Mouse (Mus musculus): Measurements from ENCODE around the gene Palm3.
A peak's percentile ranks its signal among the peaks of the same experiment; 100 is the strongest.
"Not testable (repeated sequence)": the region's sequence is repeated elsewhere in the genome, so short reads cannot be mapped to it uniquely, and the experiment has no call there.

The Palm3 gene

GRCm38 (mm10) chr8:84021096-84021495 is at the start of gene Palm3:
Gene Palm3, plus strand, starts transcription at chr8:84021471.
- no peak for DNase-seq (ENCODE audit: low spot score in 2 of 2)

GRCm38 (mm10) chr8:83971661-83972060 is 49.6 kb upstream of the Palm3 start:
- DNase-seq (ENCODE audit: low spot score in 2 of 2): no peak

GRCm38 (mm10) chr8:83972150-83973120 is 48.8 kb upstream of the Palm3 start, which contains the start of gene Prkaca:
Gene Prkaca, plus strand, starts transcription at chr8:83972993.
- DNase-seq (ENCODE audit: low spot score in 2 of 2): peak; percentile 99

GRCm38 (mm10) chr8:83973161-83974031 is 47.9 kb upstream of the Palm3 start:
- DNase-seq (ENCODE audit: low spot score in 2 of 2): no peak

- DNase-seq (ENCODE audit: low spot score in 2 of 2): no peak
These were observed 46.8 kb upstream of the Palm3 start for GRCm38 (mm10) chr8:83974521-83974920.

- DNase-seq (ENCODE audit: low spot score in 2 of 2): no peak
These were observed 45.1 kb upstream of the Palm3 start for GRCm38 (mm10) chr8:83976101-83976630.

- no peak for DNase-seq (ENCODE audit: low spot score in 2 of 2)
These were observed 44.4 kb upstream of the Palm3 start for GRCm38 (mm10) chr8:83976779-83977350.

- no peak for DNase-seq (ENCODE audit: low spot score in 2 of 2)
These were observed 43.6 kb upstream of the Palm3 start for GRCm38 (mm10) chr8:83977646-83978045.

GRCm38 (mm10) chr8:83978200-83978599 is 43.1 kb upstream of the Palm3 start:
- no peak for DNase-seq (ENCODE audit: low spot score in 2 of 2)

- DNase-seq (ENCODE audit: low spot score in 2 of 2): no peak
These were observed 41.0 kb upstream of the Palm3 start for GRCm38 (mm10) chr8:83980250-83980649.

GRCm38 (mm10) chr8:83980845-83981244 is 40.4 kb upstream of the Palm3 start:
- no peak for DNase-seq (ENCODE audit: low spot score in 2 of 2)

- DNase-seq (ENCODE audit: low spot score in 2 of 2): no peak
These were observed 39.7 kb upstream of the Palm3 start for GRCm38 (mm10) chr8:83981533-83981932.

GRCm38 (mm10) chr8:83982449-83982848 is 38.8 kb upstream of the Palm3 start:
- no peak for DNase-seq (ENCODE audit: low spot score in 2 of 2)

GRCm38 (mm10) chr8:83983222-83983621 is 38.0 kb upstream of the Palm3 start:
- not testable (repeated sequence) for DNase-seq (ENCODE audit: low spot score in 2 of 2)

- no peak for DNase-seq (ENCODE audit: low spot score in 2 of 2)
These were observed 32.0 kb upstream of the Palm3 start for GRCm38 (mm10) chr8:83989243-83989642.

GRCm38 (mm10) chr8:83990170-83990569 is 31.1 kb upstream of the Palm3 start:
- DNase-seq (ENCODE audit: low spot score in 2 of 2): no peak

- DNase-seq (ENCODE audit: low spot score in 2 of 2): no peak
These were observed 28.8 kb upstream of the Palm3 start for GRCm38 (mm10) chr8:83992488-83992887.

- DNase-seq (ENCODE audit: low spot score in 2 of 2): no peak
These were observed 27.2 kb upstream of the Palm3 start for GRCm38 (mm10) chr8:83994030-83994429.

GRCm38 (mm10) chr8:83995973-83996372 is 25.3 kb upstream of the Palm3 start:
- DNase-seq (ENCODE audit: low spot score in 2 of 2): no peak

- DNase-seq (ENCODE audit: low spot score in 2 of 2): peak; percentile 47 to 64
These were observed 24.4 kb upstream of the Palm3 start for GRCm38 (mm10) chr8:83996567-83997505.

All from frontal cortex, postnatal 14 days (tissue).